Mouse (Mus musculus) embryonic facial prominence, embryonic 14.5 days (tissue): ENCODE data around the gene Ip6k3. TPM values are rescaled to one million over a fixed set of nuclear protein-coding genes. Genes with fewer than 3 reads are reported as not detected.

Experiments used
- ATAC-seq: fragments of 200-750 bp; cut with Nextera tagmentation; 2 replicates; pipeline ENCODE4 v1.8.0; 2017; ENCODE audit warnings: low read depth, moderate number of reproducible peaks, moderate TSS enrichment
- DNase-seq: peaks from one replicate; pipeline ENCODE4 v3.0.0-alpha.2; 2015; ENCODE audit warnings: low spot score
- H3K27ac ChIP-seq: fragments of 300-500 bp; sonication (generic); replicated peaks from 2 replicates; pipeline ENCODE4 v1.5.1; 2014; ENCODE audit warnings: low read depth, mild to moderate bottlenecking, low read length, moderate library complexity
- H3K27me3 ChIP-seq: fragments of 300-500 bp; sonication (generic); replicated peaks from 2 replicates; pipeline ENCODE4 v1.6.1; 2014; ENCODE audit warnings: low read length; ENCODE audit not compliant: control insufficient read depth, insufficient read depth
- H3K36me3 ChIP-seq: fragments of 300-500 bp; sonication (generic); 2 replicates; pipeline ENCODE4 v1.6.1; 2014; ENCODE audit warnings: low read length, mixed read lengths; ENCODE audit not compliant: control insufficient read depth, insufficient read depth
- H3K4me1 ChIP-seq: fragments of 300-500 bp; sonication (generic); 2 replicates; pipeline ENCODE4 v1.6.1; 2014; ENCODE audit warnings: antibody characterized with exemption, low read length; ENCODE audit not compliant: control insufficient read depth, insufficient read depth
- H3K4me2 ChIP-seq: fragments of 300-500 bp; sonication (generic); 2 replicates; pipeline ENCODE4 v1.6.1; 2014; ENCODE audit warnings: low read depth, mild to moderate bottlenecking, low read length, moderate library complexity, mixed read lengths
- H3K4me3 ChIP-seq: fragments of 300-500 bp; sonication (generic); 2 replicates; pipeline ENCODE4 v1.5.1; 2014; ENCODE audit warnings: low read depth, mild to moderate bottlenecking, low read length
- H3K9ac ChIP-seq: fragments of 300-500 bp; sonication (generic); 2 replicates; pipeline ENCODE4 v1.6.1; 2014; ENCODE audit warnings: low read depth, mild to moderate bottlenecking, low read length, moderate library complexity, mixed read lengths
- H3K9me3 ChIP-seq: fragments of 300-500 bp; sonication (generic); 2 replicates; pipeline ENCODE4 v1.6.1; 2016; ENCODE audit warnings: low read length; ENCODE audit not compliant: control insufficient read depth
- WGBS: fragments of 180-500 bp; shearing (Covaris S2); extraction: QIAGEN DNeasy Blood & Tissue Kit; methylation state at CpG from one replicate; pipeline ENCODE4 v1.1.7; 2014; 5-methylcytosine and 5-hydroxymethylcytosine counted together
- polyA plus RNA-seq: library from polyadenylated mRNA; unstranded; fragments of >200 nt; fragmentation: Nextera tagmentation; extraction: Ambion mirVana; gene quantifications from 2 replicates; pipeline ENCODE4 v1.2.1, GENCODE M21; 2014

Gene Ip6k3
- polyA plus RNA-seq, 1 experiment from 2014 or later, result 1.1 TPM

DNA sequence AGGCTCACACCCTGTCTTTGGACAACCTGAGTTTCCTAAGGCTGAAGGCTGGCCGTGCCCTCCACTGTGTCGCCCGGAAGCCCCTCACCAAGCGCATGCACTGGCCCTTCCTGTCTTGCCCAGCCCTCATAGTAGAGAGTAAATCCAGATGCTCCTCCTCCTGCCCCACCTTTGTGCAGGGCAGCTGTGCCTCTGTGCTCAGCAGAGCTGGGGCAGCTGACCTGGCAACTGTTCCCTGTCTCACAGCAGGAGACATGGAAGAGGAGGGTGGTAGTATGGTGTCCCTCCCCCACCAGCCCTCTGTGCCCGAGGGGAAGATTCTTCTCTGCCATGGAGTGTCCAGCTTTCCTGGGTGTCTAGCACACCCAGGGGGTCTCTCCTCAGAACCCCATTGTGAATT lies 65.9 kb downstream of the Ip6k3 start:
- DNase-seq, result no peak
- Histone ChIP-seq H3K4me2 (no peak overlapping the region), H3K4me3 (no peak overlapping the region), H3K9ac (0 out of 2 replicates have a peak overlapping the region, but pooled peaks have one; percentile 8), H3K36me3 (no peaks in the 10 kb centered on the region), H3K9me3 (no peaks in the 10 kb centered on the region), H3K4me1 (no peaks in the 10 kb centered on the region), H3K27ac (no peak overlapping the region), H3K27me3 (no peaks in the 10 kb centered on the region)
- WGBS, result 67% methylated on average over 4 of the region's 5 CpGs
- ATAC-seq, result no peak

DNA sequence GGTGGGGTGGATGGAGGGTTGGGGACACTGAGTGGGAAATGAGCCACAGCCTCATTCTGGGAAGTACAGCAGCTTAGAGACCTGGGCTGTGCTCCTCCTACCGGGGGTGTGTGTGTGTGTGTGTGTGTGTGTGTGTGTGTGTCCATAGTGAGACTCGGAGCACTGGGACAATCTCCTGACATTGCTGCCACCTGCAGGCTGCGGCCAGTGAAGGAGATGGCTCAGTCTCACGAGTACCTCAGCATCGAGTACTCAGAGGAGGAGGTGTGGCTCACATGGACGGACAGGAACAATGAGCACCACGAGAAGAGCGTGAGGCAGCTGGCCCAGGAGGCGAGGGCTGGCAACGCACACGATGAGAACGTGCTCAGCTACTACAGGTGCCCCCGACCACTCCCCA lies 71.9 kb downstream of the Ip6k3 start:
- H3K4me2 ChIP-seq, result no peak overlapping the region
- no peaks in the 10 kb centered on the region for H3K9me3 ChIP-seq
- H3K4me1 ChIP-seq, result no peaks in the 10 kb centered on the region
- H3K4me3 ChIP-seq, result no peak overlapping the region
- peak; percentile 52 for DNase-seq
- H3K27ac ChIP-seq, result no peak overlapping the region
- 0 out of 2 replicates have a peak, but pooled peaks cover 9% of the 10 kb centered on the region for H3K36me3 ChIP-seq
- no peak overlapping the region for H3K9ac ChIP-seq
- H3K27me3 ChIP-seq, result no peaks in the 10 kb centered on the region
- 31% methylated on average over 13 of the region's 13 CpGs for WGBS
- ATAC-seq, result peak; percentile 50; the same call in 1 of the 2 replicates

Other genes with a start within 250 kb of the Ip6k3 start
- 10.0 and 12.0 TPM in 2 replicates for gene Phf1, start 234.7 kb downstream of the Ip6k3 start, polyA plus RNA-seq
- 142 and 148 TPM in 2 replicates for gene Cuta, start 228.2 kb downstream of the Ip6k3 start, polyA plus RNA-seq
- gene Syngap1, start 226.5 kb downstream of the Ip6k3 start, polyA plus RNA-seq, result 1.4 and 2.6 TPM in 2 replicates
- gene Zbtb9, start 194.6 kb downstream of the Ip6k3 start, polyA plus RNA-seq, result 9.0 and 9.1 TPM in 2 replicates
- gene Bak1, start 138.8 kb downstream of the Ip6k3 start, polyA plus RNA-seq, result 9.0 and 9.8 TPM in 2 replicates
- gene Itpr3, start 110.5 kb downstream of the Ip6k3 start, polyA plus RNA-seq, result 5.0 and 5.5 TPM in 2 replicates
- gene Uqcc2, start 33.9 kb downstream of the Ip6k3 start, polyA plus RNA-seq, result 343 and 350 TPM in 2 replicates
- gene Lemd2, start 36.7 kb upstream of the Ip6k3 start, polyA plus RNA-seq, result 15.1 and 16.0 TPM in 2 replicates